Mouse (Mus musculus) heart, adult 11 months (tissue): ENCODE measurements at regions not wholly inside any gene's neighbourhood (a gene's known extent, or its start where the extent isn't known, plus 50 kb on each side); places are given as distances from the start of the nearest gene placed in this dataset.

Experiments used
- DNase-seq: peaks from one replicate; pipeline ENCODE4 v3.0.0; 2022

- peak; percentile 97 for DNase-seq
These were observed 77.5 kb upstream of the Dapl1 start for GRCm38 (mm10) chr2:59406976-59407375.

- DNase-seq: peak; percentile 98
These were observed 76.9 kb upstream of the Dapl1 start for GRCm38 (mm10) chr2:59407512-59407988.

- DNase-seq: peak; percentile 84
These were observed 76.3 kb upstream of the Dapl1 start for GRCm38 (mm10) chr2:59408040-59408587.

GRCm38 (mm10) chr2:59414612-59415011 lies 69.8 kb upstream of the Dapl1 start:
- no peak for DNase-seq

- DNase-seq: peak; percentile 89
These were observed 67.8 kb upstream of the Dapl1 start for GRCm38 (mm10) chr2:59416491-59417195.

- no peak for DNase-seq
These were observed 67.0 kb upstream of the Dapl1 start for GRCm38 (mm10) chr2:59417384-59417955.

GRCm38 (mm10) chr2:59420496-59420895 lies 64.0 kb upstream of the Dapl1 start:
- DNase-seq: no peak

- DNase-seq: no peak
These were observed 61.9 kb upstream of the Dapl1 start for GRCm38 (mm10) chr2:59422291-59423242.

GRCm38 (mm10) chr2:59424205-59424604 lies 60.2 kb upstream of the Dapl1 start:
- DNase-seq: no peak

GRCm38 (mm10) chr2:59424729-59425128 lies 59.7 kb upstream of the Dapl1 start:
- DNase-seq: peak; percentile 96

GRCm38 (mm10) chr2:59425876-59426275 lies 58.6 kb upstream of the Dapl1 start:
- DNase-seq: peak; percentile 97

GRCm38 (mm10) chr2:59431466-59431865 lies 53.0 kb upstream of the Dapl1 start:
- DNase-seq: peak; percentile 79

- peak; percentile 99 for DNase-seq
These were observed 52.6 kb upstream of the Dapl1 start for GRCm38 (mm10) chr2:59431867-59432266.
